Mouse (Mus musculus): ENCODE measurements around the gene Gchfr. TPM values are rescaled to one million over a fixed set of nuclear protein-coding genes. Genes with fewer than 3 reads are reported as not detected.

The Gchfr gene
- polyA plus RNA-seq, 1 experiment = 4.2 TPM

DNA sequence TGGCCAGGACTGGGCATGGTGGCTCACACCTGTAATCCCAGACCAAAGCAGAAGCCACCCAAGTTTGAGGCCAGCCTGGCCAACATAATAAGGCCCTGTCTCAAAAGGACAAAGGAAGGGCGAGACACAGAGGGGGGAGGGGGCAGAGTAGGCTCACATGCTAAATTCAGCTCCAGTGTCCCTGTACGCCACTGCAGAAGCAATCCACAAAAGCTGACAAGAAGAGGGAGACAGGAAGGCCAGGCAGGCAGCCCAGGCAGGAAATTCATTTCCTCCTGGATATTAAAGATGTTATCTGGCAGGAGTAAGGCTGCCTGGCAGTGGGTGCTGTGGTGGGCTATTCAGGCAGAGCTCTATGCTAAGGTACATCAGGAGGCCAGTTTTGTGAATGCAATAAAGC is 6.3 kb upstream of the Gchfr start:
- TF ChIP-seq CTCF (IDR thresholded peaks at IDR 0.05; ENCODE audit: extremely low read depth, insufficient read depth, insufficient read length, insufficient replicate concordance) (no peak), POLR2A (IDR thresholded peaks at IDR 0.05; ENCODE audit: low read depth, low read length) (no peak)
- peaks cover 3% of the 10 kb centered on the region; the same call in 1 of the 2 replicates for H3K27me3 ChIP-seq (ENCODE audit: control insufficient read depth, insufficient read depth, low read length)
- H3K4me3 ChIP-seq (ENCODE audit: extremely low read depth, insufficient read depth, insufficient read length) = no peak overlapping the region
- 81% methylated on average over 2 of the region's 2 CpGs for WGBS
- no peak for DNase-seq (ENCODE audit: low read depth in 1 of 2, low spot score in 2 of 2)
- H3K4me1 ChIP-seq (ENCODE audit: control insufficient read depth, insufficient read depth, insufficient read length) = no peaks in the 10 kb centered on the region
- no peaks in the 10 kb centered on the region for H3K36me3 ChIP-seq (ENCODE audit: control insufficient read depth, insufficient read depth, low read length)
- no peak overlapping the region for H3K27ac ChIP-seq (ENCODE audit: insufficient read depth, low read length)

DNA sequence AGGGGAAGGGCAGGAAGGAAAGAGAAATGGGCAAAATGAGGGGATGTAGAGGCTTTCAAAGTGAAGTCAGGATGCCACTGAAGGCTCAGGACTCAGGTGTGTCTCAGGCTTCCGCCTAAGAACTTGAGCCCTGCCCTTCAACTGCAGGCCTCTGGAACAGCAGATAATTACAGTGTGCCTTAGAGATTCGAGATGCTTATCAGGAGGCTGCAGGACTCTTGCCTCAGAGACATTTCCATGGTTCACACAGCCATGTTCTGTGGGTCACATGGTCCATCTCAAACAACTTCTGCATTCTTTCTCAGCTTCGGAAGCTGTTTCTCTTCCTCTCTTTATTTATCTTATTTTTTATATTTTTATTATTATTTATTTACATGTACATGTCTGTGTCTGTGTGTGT is 4.4 kb upstream of the Gchfr start:
- no peak for DNase-seq (ENCODE audit: low read depth in 1 of 2, low spot score in 2 of 2)
- WGBS = 35% methylated on average over 3 of the region's 3 CpGs
- peaks cover 11% of the 10 kb centered on the region for H3K4me1 ChIP-seq (ENCODE audit: control insufficient read depth, insufficient read depth, insufficient read length)
- no peak for TF ChIP-seq CTCF (IDR thresholded peaks at IDR 0.05; ENCODE audit: extremely low read depth, insufficient read depth, insufficient read length, insufficient replicate concordance)
- no peak for TF ChIP-seq POLR2A (IDR thresholded peaks at IDR 0.05; ENCODE audit: low read depth, low read length)
- no peak overlapping the region for H3K27ac ChIP-seq (ENCODE audit: insufficient read depth, low read length)
- H3K4me3 ChIP-seq (ENCODE audit: extremely low read depth, insufficient read depth, insufficient read length) = no peak overlapping the region
- no peaks in the 10 kb centered on the region for H3K36me3 ChIP-seq (ENCODE audit: control insufficient read depth, insufficient read depth, low read length)
- peaks cover 5% of the 10 kb centered on the region for H3K27me3 ChIP-seq (ENCODE audit: control insufficient read depth, insufficient read depth, low read length)

DNA sequence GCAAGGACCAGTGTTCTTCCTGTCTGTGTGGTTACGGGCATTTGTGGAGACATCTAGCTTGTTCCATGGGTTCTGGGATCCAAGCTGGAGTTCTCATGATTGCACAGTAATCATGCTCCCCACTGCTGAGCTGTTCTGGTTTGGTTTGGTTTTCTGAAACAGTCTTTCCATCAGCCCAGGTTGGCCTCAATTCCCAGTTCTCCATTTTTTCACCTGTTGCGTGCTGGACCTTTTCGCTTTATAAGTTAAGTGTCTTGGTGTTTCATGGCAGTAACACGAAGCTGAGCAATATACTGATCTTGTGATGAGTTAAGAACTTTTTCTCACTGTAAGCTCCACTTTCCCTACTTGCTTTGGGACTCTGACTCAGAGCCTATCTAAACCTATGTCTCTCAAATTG is 3.6 kb upstream of the Gchfr start:
- H3K27me3 ChIP-seq (ENCODE audit: control insufficient read depth, insufficient read depth, low read length) = peaks cover 5% of the 10 kb centered on the region
- H3K4me1 ChIP-seq (ENCODE audit: control insufficient read depth, insufficient read depth, insufficient read length) = peaks cover 11% of the 10 kb centered on the region
- no peak for DNase-seq (ENCODE audit: low read depth in 1 of 2, low spot score in 2 of 2)
- TF ChIP-seq POLR2A (IDR thresholded peaks at IDR 0.05; ENCODE audit: low read depth, low read length) (no peak), CTCF (IDR thresholded peaks at IDR 0.05; ENCODE audit: extremely low read depth, insufficient read depth, insufficient read length, insufficient replicate concordance) (no peak)
- WGBS = 92% methylated on average over 4 of the region's 4 CpGs
- no peak overlapping the region for H3K4me3 ChIP-seq (ENCODE audit: extremely low read depth, insufficient read depth, insufficient read length)
- H3K36me3 ChIP-seq (ENCODE audit: control insufficient read depth, insufficient read depth, low read length) = no peaks in the 10 kb centered on the region
- H3K27ac ChIP-seq (ENCODE audit: insufficient read depth, low read length) = no peak overlapping the region

DNA sequence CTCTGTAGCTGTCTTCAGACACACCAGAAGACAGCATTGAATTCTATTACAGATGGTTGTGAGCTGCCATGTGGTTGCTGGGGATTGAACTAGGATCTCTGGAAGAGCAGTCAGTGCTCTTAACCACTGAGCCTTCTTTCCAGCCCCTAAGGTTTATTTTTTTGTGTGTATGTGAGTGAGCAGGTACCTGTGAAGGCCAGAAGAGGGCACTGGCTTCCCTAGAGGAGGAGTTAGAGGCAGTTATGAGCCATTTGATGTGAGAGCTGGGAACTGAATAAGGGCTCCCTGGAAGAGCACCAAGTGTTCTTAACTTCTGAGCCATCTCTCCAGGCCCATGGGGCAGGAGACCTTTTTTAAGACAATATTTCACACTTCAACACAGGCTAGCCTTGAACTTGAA is 2.2 kb upstream of the Gchfr start:
- DNase-seq (ENCODE audit: low read depth in 1 of 2, low spot score in 2 of 2) = no peak
- TF ChIP-seq POLR2A (IDR thresholded peaks at IDR 0.05; ENCODE audit: low read depth, low read length) (no peak), CTCF (IDR thresholded peaks at IDR 0.05; ENCODE audit: extremely low read depth, insufficient read depth, insufficient read length, insufficient replicate concordance) (no peak)
- no peak overlapping the region for H3K4me3 ChIP-seq (ENCODE audit: extremely low read depth, insufficient read depth, insufficient read length)
- no peaks in the 10 kb centered on the region for H3K36me3 ChIP-seq (ENCODE audit: control insufficient read depth, insufficient read depth, low read length)
- H3K4me1 ChIP-seq (ENCODE audit: control insufficient read depth, insufficient read depth, insufficient read length) = peaks cover 11% of the 10 kb centered on the region
- no peak overlapping the region for H3K27ac ChIP-seq (ENCODE audit: insufficient read depth, low read length)
- peaks cover 5% of the 10 kb centered on the region for H3K27me3 ChIP-seq (ENCODE audit: control insufficient read depth, insufficient read depth, low read length)

DNA sequence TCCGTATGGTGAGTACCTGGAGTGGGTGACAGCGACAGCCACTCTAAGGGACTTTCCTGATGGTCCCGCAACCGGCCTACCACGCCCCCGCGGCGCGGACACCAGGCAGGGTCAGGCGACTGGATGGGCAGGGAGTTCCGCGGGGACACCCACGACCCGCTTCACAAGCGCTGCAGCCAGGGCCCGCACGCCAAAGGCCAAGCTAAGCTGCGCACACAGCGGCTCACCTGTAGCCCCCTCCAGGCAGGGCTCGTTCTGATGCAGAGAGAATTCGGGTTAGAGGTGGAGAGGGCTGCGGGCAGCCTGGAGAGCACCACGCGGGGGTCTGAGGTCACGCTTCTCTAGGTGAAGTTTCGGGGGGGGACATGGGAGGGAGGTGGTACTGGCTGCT is 288 bp downstream of the Gchfr start:
- 12% methylated on average over 26 of the region's 26 CpGs for WGBS
- Histone ChIP-seq H3K27ac (ENCODE audit: insufficient read depth, low read length) (no peak overlapping the region), H3K4me1 (ENCODE audit: control insufficient read depth, insufficient read depth, insufficient read length) (peaks cover 11% of the 10 kb centered on the region), H3K4me3 (ENCODE audit: extremely low read depth, insufficient read depth, insufficient read length) (peak overlapping the region; percentile 57; the same call in 1 of the 2 replicates), H3K27me3 (ENCODE audit: control insufficient read depth, insufficient read depth, low read length) (peaks cover 5% of the 10 kb centered on the region), H3K36me3 (ENCODE audit: control insufficient read depth, insufficient read depth, low read length) (no peaks in the 10 kb centered on the region)
- TF ChIP-seq POLR2A (IDR thresholded peaks at IDR 0.05; ENCODE audit: low read depth, low read length) = no peak
- TF ChIP-seq CTCF (IDR thresholded peaks at IDR 0.05; ENCODE audit: extremely low read depth, insufficient read depth, insufficient read length, insufficient replicate concordance) = no peak
- DNase-seq (ENCODE audit: low read depth in 1 of 2, low spot score in 2 of 2) = no peak

GRCm38 (mm10) chr2:119170282-119170681 is 2.7 kb downstream of the Gchfr start:
- TF ChIP-seq POLR2A (IDR thresholded peaks at IDR 0.05; ENCODE audit: low read depth, low read length) (no peak), CTCF (IDR thresholded peaks at IDR 0.05; ENCODE audit: extremely low read depth, insufficient read depth, insufficient read length, insufficient replicate concordance) (no peak)
- Histone ChIP-seq H3K27ac (ENCODE audit: insufficient read depth, low read length) (no peak overlapping the region), H3K4me3 (ENCODE audit: extremely low read depth, insufficient read depth, insufficient read length) (no peak overlapping the region), H3K4me1 (ENCODE audit: control insufficient read depth, insufficient read depth, insufficient read length) (peaks cover 14% of the 10 kb centered on the region), H3K36me3 (ENCODE audit: control insufficient read depth, insufficient read depth, low read length) (no peaks in the 10 kb centered on the region), H3K27me3 (ENCODE audit: control insufficient read depth, insufficient read depth, low read length) (peaks cover 5% of the 10 kb centered on the region)
- DNase-seq (ENCODE audit: low read depth in 1 of 2, low spot score in 2 of 2) = no peak
- WGBS = 84% methylated on average over 2 of the region's 2 CpGs

DNA sequence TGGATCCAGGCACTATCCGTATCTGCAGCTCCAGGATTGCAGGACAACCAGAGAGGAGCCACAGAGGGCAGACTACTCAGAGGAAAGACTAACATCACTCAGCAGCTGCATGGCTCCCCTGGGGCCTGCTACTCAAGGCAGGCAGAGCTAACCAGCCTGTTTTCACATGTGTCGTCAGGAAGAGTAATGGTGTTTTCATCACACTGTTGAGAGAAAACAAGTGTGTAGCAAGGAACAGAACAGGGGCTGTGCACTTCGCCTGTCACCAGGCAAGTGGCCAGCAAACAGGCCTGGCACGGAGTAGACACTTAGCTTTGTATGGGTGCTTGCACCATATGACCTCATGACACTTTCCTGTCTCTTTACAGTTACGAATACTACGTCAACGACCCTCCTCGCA is 4.0 kb downstream of the Gchfr start:
- TF ChIP-seq CTCF (IDR thresholded peaks at IDR 0.05; ENCODE audit: extremely low read depth, insufficient read depth, insufficient read length, insufficient replicate concordance) (no peak), POLR2A (IDR thresholded peaks at IDR 0.05; ENCODE audit: low read depth, low read length) (no peak)
- Histone ChIP-seq H3K4me3 (ENCODE audit: extremely low read depth, insufficient read depth, insufficient read length) (no peak overlapping the region), H3K36me3 (ENCODE audit: control insufficient read depth, insufficient read depth, low read length) (no peaks in the 10 kb centered on the region), H3K27me3 (ENCODE audit: control insufficient read depth, insufficient read depth, low read length) (peaks cover 3% of the 10 kb centered on the region), H3K4me1 (ENCODE audit: control insufficient read depth, insufficient read depth, insufficient read length) (peaks cover 14% of the 10 kb centered on the region), H3K27ac (ENCODE audit: insufficient read depth, low read length) (no peak overlapping the region)
- DNase-seq (ENCODE audit: low read depth in 1 of 2, low spot score in 2 of 2) = no peak
- WGBS = 83% methylated on average over 8 of the region's 8 CpGs
